Mouse (Mus musculus) frontal cortex, adult 2 months (tissue): ENCODE measurements at regions not wholly inside any gene's neighbourhood (a gene's known extent, or its start where the extent isn't known, plus 50 kb on each side); places are given as distances from the start of the nearest gene placed in this dataset.

ENCODE experiments used
- DNase-seq, 2 experiments: peaks; one replicate each; pipeline ENCODE4 v3.0.0; 2022; ENCODE audit warnings: low spot score in 1 of 2; ENCODE audit errors: extremely low spot score in 1 of 2

- DNase-seq, result no peak
These were observed 79.2 kb downstream of the 1700020N01Rik start for GRCm38 (mm10) chr10:21672171-21672570.

GRCm38 (mm10) chr10:21672666-21673065 is 79.7 kb downstream of the 1700020N01Rik start:
- DNase-seq, result no peak

GRCm38 (mm10) chr10:21673831-21674230 is 80.9 kb downstream of the 1700020N01Rik start:
- no peak for DNase-seq

GRCm38 (mm10) chr10:21675786-21676185 is 82.8 kb downstream of the 1700020N01Rik start:
- DNase-seq, result no peak

- no peak for DNase-seq
These were observed 85.0 kb downstream of the 1700020N01Rik start for GRCm38 (mm10) chr10:21677911-21678310.

GRCm38 (mm10) chr10:21678372-21678771 is 85.4 kb downstream of the 1700020N01Rik start:
- no peak for DNase-seq

- DNase-seq, result no peak
These were observed 86.0 kb downstream of the 1700020N01Rik start for GRCm38 (mm10) chr10:21678811-21679451.

GRCm38 (mm10) chr10:21680789-21681188 is 87.8 kb downstream of the 1700020N01Rik start:
- DNase-seq, result no peak

GRCm38 (mm10) chr10:21684286-21685013 is 91.5 kb downstream of the 1700020N01Rik start:
- peak; percentile 25 to 59 for DNase-seq

GRCm38 (mm10) chr10:21685122-21685798 is 92.3 kb downstream of the 1700020N01Rik start:
- DNase-seq, result peak in 1 of 2 experiments; percentile 55

- no peak for DNase-seq
These were observed 93.1 kb downstream of the 1700020N01Rik start for GRCm38 (mm10) chr10:21686060-21686459.

- no peak for DNase-seq
These were observed 94.5 kb downstream of the 1700020N01Rik start for GRCm38 (mm10) chr10:21687484-21687883.

GRCm38 (mm10) chr10:21688513-21688912 is 95.6 kb downstream of the 1700020N01Rik start:
- no peak for DNase-seq

- no peak for DNase-seq
These were observed 96.9 kb downstream of the 1700020N01Rik start for GRCm38 (mm10) chr10:21689847-21690269.

GRCm38 (mm10) chr10:21695185-21695584 is 102.2 kb downstream of the 1700020N01Rik start:
- no peak for DNase-seq

GRCm38 (mm10) chr10:21696671-21697070 is 103.7 kb downstream of the 1700020N01Rik start:
- no peak for DNase-seq

- DNase-seq, result no peak
These were observed 108.6 kb downstream of the 1700020N01Rik start for GRCm38 (mm10) chr10:21701580-21701979.

GRCm38 (mm10) chr10:21702134-21702533 is 109.2 kb downstream of the 1700020N01Rik start:
- no peak for DNase-seq

GRCm38 (mm10) chr10:21711866-21712265 is 118.9 kb downstream of the 1700020N01Rik start:
- no peak for DNase-seq

- no peak for DNase-seq
These were observed 119.9 kb downstream of the 1700020N01Rik start for GRCm38 (mm10) chr10:21712828-21713227.

- DNase-seq, result no peak
These were observed 122.5 kb downstream of the 1700020N01Rik start for GRCm38 (mm10) chr10:21715436-21715835.
